Mouse (Mus musculus): ENCODE data around the gene Pcna.

- TF ChIP-seq TAL1 (IDR thresholded peaks at IDR 0.05; ENCODE audit: low read length) (no peak), USF2 (IDR thresholded peaks at IDR 0.05; ENCODE audit: borderline replicate concordance in 1 of 2, insufficient read depth in 1 of 2, low read depth in 1 of 2, low read length in 2 of 2) (no peak), SIN3A (IDR thresholded peaks at IDR 0.05; ENCODE audit: low read length) (no peak; the same call in 1 of the 2 replicates)
Measured at GRCm38 (mm10) chr2:132253603-132254002, 489 bp upstream of the Pcna start.
